Mouse (Mus musculus): ENCODE data around the gene Olfr403. TPM values are rescaled to one million over a fixed set of nuclear protein-coding genes. Genes with fewer than 3 reads are reported as not detected.

Olfr403 gene
- not detected for polyA plus RNA-seq (2014; fragmentation: Illumina TruSeq; extraction: RNeasy Lipid Tissue Mini Kit (QIAGEN cat#74804); ENCODE audit: low read depth, low replicate concordance)

DNA sequence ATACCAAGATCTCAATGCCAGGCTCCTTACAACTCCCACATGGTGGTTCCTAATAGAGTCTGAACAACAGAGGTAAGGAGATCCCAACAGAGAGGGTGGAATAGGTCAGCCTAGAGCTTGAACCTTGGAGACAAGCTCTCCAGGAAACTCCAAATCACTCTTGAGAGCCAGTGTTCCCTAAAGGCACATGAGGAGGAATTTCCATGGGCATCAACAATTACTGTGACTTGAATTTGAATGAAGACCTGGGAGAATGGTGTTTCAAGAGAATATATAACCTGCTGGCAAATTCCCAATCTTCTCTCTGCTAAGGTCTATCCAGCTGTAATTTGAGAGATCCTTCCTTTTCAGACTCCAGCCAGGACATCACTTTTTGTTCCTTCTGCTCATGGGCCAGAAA is at the start of gene Olfr403:
Gene Olfr403 (plus strand): TSS at position 301 of the 400 bp plus-strand sequence.

DNA sequence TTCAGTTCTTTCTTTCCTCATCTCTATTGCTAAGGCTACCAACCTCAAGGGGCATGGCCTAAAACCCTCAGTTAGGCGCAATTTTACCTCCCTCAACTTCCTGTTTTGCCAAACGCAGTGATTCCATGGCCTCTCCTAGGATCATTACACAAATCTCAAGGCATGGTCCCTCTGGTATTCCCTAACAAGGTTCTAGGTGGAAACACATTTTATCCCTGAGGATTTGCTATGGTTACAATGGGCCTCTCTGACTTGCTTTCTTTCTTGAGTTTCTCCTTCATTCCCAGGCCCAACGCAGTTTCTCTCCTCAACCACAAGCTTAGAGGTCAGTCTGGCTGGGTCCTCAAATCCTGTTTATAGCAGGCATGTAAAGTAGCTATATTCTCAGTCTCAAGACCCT is 32.8 kb upstream of the Olfr403 start, which contains the start of gene Olfr402:
Gene Olfr402 (plus strand): TSS at position 301 of the 400 bp plus-strand sequence.

DNA sequence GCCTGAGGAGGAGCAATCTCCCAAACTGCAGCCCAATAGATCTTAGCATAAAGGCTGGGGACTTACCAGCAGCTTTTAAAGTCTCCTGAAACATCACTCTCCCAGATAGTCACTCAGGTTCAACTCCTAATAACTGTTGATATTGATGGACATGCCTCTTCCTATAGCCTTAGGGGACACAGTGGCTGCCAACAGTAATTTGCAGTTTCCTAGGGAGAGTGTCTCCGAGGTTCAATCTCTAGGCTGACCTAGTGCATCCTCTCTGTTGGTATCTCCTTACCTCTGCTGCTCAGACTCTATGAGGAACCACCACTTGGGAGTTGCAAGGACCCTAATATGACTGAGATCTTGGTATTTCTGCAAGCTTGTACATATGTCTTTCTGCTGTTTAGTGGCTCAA is 25.2 kb downstream of the Olfr403 start, which contains the start of gene Olfr43:
Gene Olfr43 (minus strand): TSS at position 101 of the 400 bp plus-strand sequence.

Other genes starting within 250 kb of the Olfr403 start
- gene Olfr23, start 249.6 kb upstream of the Olfr403 start, polyA plus RNA-seq (2014; fragmentation: Illumina TruSeq; extraction: RNeasy Lipid Tissue Mini Kit (QIAGEN cat#74804); ENCODE audit: low read depth, low replicate concordance) = 1.6 TPM
- gene Olfr397, start 225.4 kb upstream of the Olfr403 start, polyA plus RNA-seq (2014; fragmentation: Illumina TruSeq; extraction: RNeasy Lipid Tissue Mini Kit (QIAGEN cat#74804); ENCODE audit: low read depth, low replicate concordance) = not detected
- gene Olfr398, start 195.8 kb upstream of the Olfr403 start, polyA plus RNA-seq (2014; fragmentation: Illumina TruSeq; extraction: RNeasy Lipid Tissue Mini Kit (QIAGEN cat#74804); ENCODE audit: low read depth, low replicate concordance) = not detected
- not detected for gene Olfr139, start 129.7 kb upstream of the Olfr403 start, polyA plus RNA-seq (2014; fragmentation: Illumina TruSeq; extraction: RNeasy Lipid Tissue Mini Kit (QIAGEN cat#74804); ENCODE audit: low read depth, low replicate concordance)
- not detected for gene Olfr399, start 129.6 kb upstream of the Olfr403 start, polyA plus RNA-seq (2014; fragmentation: Illumina TruSeq; extraction: RNeasy Lipid Tissue Mini Kit (QIAGEN cat#74804); ENCODE audit: low read depth, low replicate concordance)
- gene Zfp616, start 116.3 kb upstream of the Olfr403 start, polyA plus RNA-seq (2014; fragmentation: Illumina TruSeq; extraction: RNeasy Lipid Tissue Mini Kit (QIAGEN cat#74804); ENCODE audit: low read depth, low replicate concordance) = not detected
- not detected for gene Olfr401, start 72.5 kb upstream of the Olfr403 start, polyA plus RNA-seq (2014; fragmentation: Illumina TruSeq; extraction: RNeasy Lipid Tissue Mini Kit (QIAGEN cat#74804); ENCODE audit: low read depth, low replicate concordance)
- 0.63 TPM for gene Olfr402, start 32.7 kb upstream of the Olfr403 start, polyA plus RNA-seq (2014; fragmentation: Illumina TruSeq; extraction: RNeasy Lipid Tissue Mini Kit (QIAGEN cat#74804); ENCODE audit: low read depth, low replicate concordance)
- not detected for gene Olfr43, start 25.1 kb downstream of the Olfr403 start, polyA plus RNA-seq (2014; fragmentation: Illumina TruSeq; extraction: RNeasy Lipid Tissue Mini Kit (QIAGEN cat#74804); ENCODE audit: low read depth, low replicate concordance)
- not detected for gene Olfr406, start 73.6 kb downstream of the Olfr403 start, polyA plus RNA-seq (2014; fragmentation: Illumina TruSeq; extraction: RNeasy Lipid Tissue Mini Kit (QIAGEN cat#74804); ENCODE audit: low read depth, low replicate concordance)
- gene Olfr59, start 97.5 kb downstream of the Olfr403 start, polyA plus RNA-seq (2014; fragmentation: Illumina TruSeq; extraction: RNeasy Lipid Tissue Mini Kit (QIAGEN cat#74804); ENCODE audit: low read depth, low replicate concordance) = not detected
- gene Olfr410, start 151.8 kb downstream of the Olfr403 start, polyA plus RNA-seq (2014; fragmentation: Illumina TruSeq; extraction: RNeasy Lipid Tissue Mini Kit (QIAGEN cat#74804); ENCODE audit: low read depth, low replicate concordance) = not detected
- gene Olfr411, start 166.4 kb downstream of the Olfr403 start, polyA plus RNA-seq (2014; fragmentation: Illumina TruSeq; extraction: RNeasy Lipid Tissue Mini Kit (QIAGEN cat#74804); ENCODE audit: low read depth, low replicate concordance) = not detected
- gene Olfr412, start 175.8 kb downstream of the Olfr403 start, polyA plus RNA-seq (2014; fragmentation: Illumina TruSeq; extraction: RNeasy Lipid Tissue Mini Kit (QIAGEN cat#74804); ENCODE audit: low read depth, low replicate concordance) = not detected